Mouse (Mus musculus) ES-Bruce4 (cell line): ENCODE data around the gene Gria1. TPM values are rescaled to one million over a fixed set of nuclear protein-coding genes. Genes with fewer than 3 reads are reported as not detected.

Source experiments
- H3K27ac ChIP-seq: 2 replicates; pipeline ENCODE4 v1.5.1; 2012; ENCODE audit warnings: low read length, inconsistent platforms; ENCODE audit not compliant: insufficient read depth
- H3K27me3 ChIP-seq: 2 replicates; pipeline ENCODE4 v1.6.1; 2012; ENCODE audit warnings: mild to moderate bottlenecking, low read length, inconsistent platforms; ENCODE audit not compliant: control insufficient read depth, poor library complexity, insufficient read depth, severe bottlenecking
- H3K36me3 ChIP-seq: 2 replicates; pipeline ENCODE4 v1.6.1; 2012; ENCODE audit warnings: inconsistent platforms, mild to moderate bottlenecking, low read length, moderate library complexity; ENCODE audit not compliant: control insufficient read depth, poor library complexity, insufficient read depth, severe bottlenecking
- H3K4me1 ChIP-seq: one replicate; pipeline ENCODE4 v1.8.1; 2011; ENCODE audit warnings: low read length; ENCODE audit not compliant: control insufficient read depth, insufficient read depth
- H3K4me3 ChIP-seq: 2 replicates; pipeline ENCODE4 v1.5.1; 2011; ENCODE audit warnings: low read depth, mild to moderate bottlenecking, low read length
- H3K9ac ChIP-seq: 2 replicates; pipeline ENCODE4 v1.6.1; 2012; ENCODE audit warnings: low read depth, mild to moderate bottlenecking, inconsistent platforms; ENCODE audit not compliant: poor library complexity, severe bottlenecking
- H3K9me3 ChIP-seq: replicated peaks from 2 replicates; pipeline ENCODE4 v1.6.1; 2012; ENCODE audit warnings: mild to moderate bottlenecking, low read length, inconsistent platforms; ENCODE audit not compliant: control insufficient read depth, poor library complexity, insufficient read depth, severe bottlenecking
- CTCF ChIP-seq: IDR thresholded peaks from one replicate; pipeline ENCODE4 v1.8.1; 2011; ENCODE audit warnings: low read depth, low read length
- EP300 ChIP-seq: IDR thresholded peaks from 2 replicates; pipeline ENCODE4 v1.6.1; 2011; ENCODE audit warnings: low read depth, low read length; ENCODE audit not compliant: insufficient read depth
- POLR2A ChIP-seq: IDR thresholded peaks from one replicate; pipeline ENCODE4 v1.8.1; 2011; ENCODE audit warnings: low read length; ENCODE audit not compliant: insufficient read depth
- polyA plus RNA-seq: library from polyadenylated mRNA; stranded (reverse); fragments of >200 nt; gene quantifications from 2 replicates; pipeline ENCODE4 v1.2.4, GENCODE M21; 2011; ENCODE audit warnings: low read depth; ENCODE audit not compliant: missing spikeins, insufficient read depth, insufficient read length

Gria1 gene
- polyA plus RNA-seq, 1 experiment: not detected

DNA sequence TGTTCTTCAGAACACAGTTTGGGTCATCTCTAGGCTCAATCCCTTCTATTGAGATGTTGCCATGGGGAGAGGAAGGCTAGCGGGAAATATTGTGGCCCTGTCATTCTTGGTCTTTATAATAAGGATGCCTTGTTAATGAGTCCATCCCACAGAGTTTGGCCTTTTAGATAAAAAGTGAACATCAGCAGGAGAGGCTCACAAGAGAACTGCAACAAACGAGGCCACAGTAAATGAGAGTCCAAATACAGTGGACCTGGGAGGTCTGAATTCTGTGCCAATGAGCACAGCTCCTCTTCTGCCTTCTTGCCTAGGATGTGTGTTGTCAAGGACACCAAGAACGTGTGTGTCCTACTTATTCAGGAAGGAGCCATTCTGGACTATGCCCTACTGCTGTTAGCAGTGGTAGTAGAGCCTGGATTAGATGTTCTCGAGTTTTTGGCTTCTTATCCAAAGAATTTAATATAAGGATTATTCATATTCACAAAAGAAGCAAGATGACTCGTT is 92.6 kb downstream of the Gria1 start:
- Histone ChIP-seq H3K4me3 (no peak overlapping the region), H3K27me3 (peaks cover 2% of the 10 kb centered on the region; the same call in 1 of the 2 replicates), H3K27ac (no peak overlapping the region), H3K36me3 (no peaks in the 10 kb centered on the region), H3K9ac (no peak overlapping the region), H3K4me1 (no peaks in the 10 kb centered on the region), H3K9me3 (no peaks in the 10 kb centered on the region)
- TF ChIP-seq POLR2A: no peak
- TF ChIP-seq EP300: no peak
- no peak for TF ChIP-seq CTCF

DNA sequence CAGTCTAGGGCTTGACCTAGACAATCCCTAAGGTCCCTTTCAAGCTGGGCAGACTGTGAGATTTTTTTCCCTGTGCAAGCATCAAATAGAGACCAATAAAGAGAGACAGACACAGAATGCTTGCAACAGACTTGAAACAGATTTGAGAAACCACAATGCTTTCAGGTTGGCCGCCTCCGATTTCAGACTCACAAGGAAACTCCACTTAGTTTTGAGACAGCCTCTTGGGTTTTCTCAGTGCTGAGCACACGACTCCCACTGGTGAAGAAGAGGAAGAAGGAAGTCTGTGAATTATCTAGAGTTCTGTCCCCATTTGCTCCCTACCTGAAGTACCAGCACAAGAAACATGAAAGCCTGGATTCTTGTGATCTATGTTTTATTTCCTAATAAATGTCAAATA is 94.5 kb downstream of the Gria1 start:
- TF ChIP-seq POLR2A (no peak), EP300 (no peak), CTCF (no peak)
- Histone ChIP-seq H3K36me3 (no peaks in the 10 kb centered on the region), H3K9ac (no peak overlapping the region)

DNA sequence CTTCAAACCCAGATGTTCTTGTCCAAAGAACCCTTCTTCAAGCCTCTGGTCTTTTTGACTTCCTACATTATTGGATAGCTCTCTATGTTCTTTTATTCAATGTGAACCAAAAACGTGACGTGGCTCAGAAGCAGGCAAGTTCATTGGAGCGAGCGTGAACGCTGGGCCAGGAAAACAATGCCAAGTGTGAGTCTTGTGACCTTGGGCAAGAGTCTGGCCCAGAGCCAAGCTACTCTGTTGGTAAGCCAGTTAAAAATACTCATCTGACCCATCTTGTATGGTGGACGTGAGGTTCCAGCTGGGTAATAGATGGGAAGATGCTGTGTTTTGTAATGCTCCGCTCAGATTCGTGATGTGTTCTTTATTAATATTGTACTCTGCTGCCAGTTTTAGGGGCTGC is 101.2 kb downstream of the Gria1 start:
- no peak for TF ChIP-seq EP300
- TF ChIP-seq POLR2A: no peak
- no peak for TF ChIP-seq CTCF
- Histone ChIP-seq H3K9ac (no peak overlapping the region), H3K36me3 (no peaks in the 10 kb centered on the region), H3K4me3 (no peak overlapping the region), H3K9me3 (no peaks in the 10 kb centered on the region), H3K27ac (no peak overlapping the region), H3K27me3 (no peaks in the 10 kb centered on the region), H3K4me1 (no peaks in the 10 kb centered on the region)

More for the DNA sequence above, 94.5 kb downstream of the Gria1 start:
- no peaks in the 10 kb centered on the region for H3K4me1 ChIP-seq
- H3K27me3 ChIP-seq: peaks cover 2% of the 10 kb centered on the region; the same call in 1 of the 2 replicates
- H3K27ac ChIP-seq: no peak overlapping the region
- H3K9me3 ChIP-seq: no peaks in the 10 kb centered on the region
- no peak overlapping the region for H3K4me3 ChIP-seq

DNA sequence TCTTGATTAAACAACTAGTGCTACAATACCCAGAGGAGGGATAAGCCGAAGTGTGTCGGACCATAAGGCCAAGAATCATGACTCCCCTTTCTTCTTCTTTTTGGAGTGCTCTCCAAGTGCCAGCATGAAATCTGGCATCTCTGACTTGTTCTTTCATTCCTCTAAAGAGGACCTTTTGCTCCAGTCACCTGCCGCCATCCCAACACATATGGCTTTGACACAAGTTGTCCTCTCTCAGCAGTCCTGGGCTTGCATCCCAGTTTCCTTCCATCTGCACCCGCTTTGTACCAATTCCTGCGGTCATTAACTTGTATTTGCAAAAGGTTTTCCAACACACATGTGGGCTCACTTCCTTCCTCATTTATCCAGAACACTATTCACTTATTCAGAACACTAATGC is 103.2 kb downstream of the Gria1 start:
- no peak for TF ChIP-seq CTCF
- no peak for TF ChIP-seq POLR2A
- Histone ChIP-seq H3K9me3 (no peaks in the 10 kb centered on the region), H3K36me3 (no peaks in the 10 kb centered on the region), H3K9ac (no peak overlapping the region), H3K27ac (no peak overlapping the region), H3K27me3 (no peaks in the 10 kb centered on the region), H3K4me3 (no peak overlapping the region), H3K4me1 (no peaks in the 10 kb centered on the region)

DNA sequence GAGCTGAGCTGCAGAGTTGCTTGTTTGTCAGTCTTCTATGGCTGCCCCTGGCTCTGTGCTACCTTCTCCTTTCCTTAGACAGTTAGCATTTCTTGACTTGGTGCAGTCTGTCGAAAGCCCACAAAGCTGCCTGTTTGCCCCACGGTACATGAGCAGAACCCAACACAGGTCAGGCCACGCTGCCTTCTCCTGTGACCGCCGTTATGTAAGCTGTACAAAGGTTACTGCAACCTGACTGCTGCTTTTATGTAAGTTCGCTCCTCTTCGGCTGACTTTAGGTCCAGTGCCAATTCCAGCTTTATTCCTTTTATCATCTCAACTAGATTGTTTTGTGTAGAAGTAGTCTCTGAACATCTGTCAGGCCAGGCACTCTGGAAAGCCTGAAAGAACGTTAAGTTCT is 115.9 kb downstream of the Gria1 start:
- no peaks in the 10 kb centered on the region for H3K9me3 ChIP-seq
- H3K27ac ChIP-seq: no peak overlapping the region
- no peaks in the 10 kb centered on the region for H3K27me3 ChIP-seq
- no peak overlapping the region for H3K4me3 ChIP-seq
- H3K36me3 ChIP-seq: no peaks in the 10 kb centered on the region
- H3K9ac ChIP-seq: no peak overlapping the region
- no peaks in the 10 kb centered on the region for H3K4me1 ChIP-seq
- TF ChIP-seq POLR2A: no peak
- TF ChIP-seq CTCF: no peak
- TF ChIP-seq EP300: no peak

DNA sequence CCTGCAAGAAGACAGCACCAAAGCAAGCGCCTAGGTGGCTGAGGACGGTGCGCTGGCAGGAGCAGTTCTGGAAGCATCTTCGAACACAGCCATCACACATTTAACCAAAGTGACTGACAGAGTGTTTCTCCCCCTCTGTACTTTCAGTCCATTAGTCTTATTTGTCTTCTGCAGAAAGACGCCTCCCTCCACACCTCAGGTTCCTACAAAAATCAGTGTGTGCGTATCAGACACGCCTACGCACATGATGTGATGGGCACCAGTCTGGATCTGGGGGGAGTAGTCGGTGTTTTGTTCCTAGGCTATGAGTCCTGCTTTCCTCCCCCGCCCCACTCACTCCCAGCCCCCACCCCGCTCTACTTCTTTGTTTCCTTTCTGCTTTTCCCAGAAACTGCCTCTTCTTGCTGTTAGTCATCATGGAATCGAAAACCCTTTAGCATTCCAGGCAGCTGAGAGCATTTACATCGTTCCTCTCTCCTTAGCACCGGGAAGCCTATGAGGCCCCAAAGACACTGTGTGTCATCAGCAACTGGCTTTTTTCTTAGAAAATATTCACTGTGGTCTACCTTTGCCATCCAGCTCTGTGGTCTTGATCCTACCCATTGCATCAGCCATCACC is 129.1 kb downstream of the Gria1 start:
- no peaks in the 10 kb centered on the region for H3K36me3 ChIP-seq
- no peak overlapping the region for H3K27ac ChIP-seq
- TF ChIP-seq POLR2A (no peak), EP300 (no peak), CTCF (no peak)
- no peak overlapping the region for H3K9ac ChIP-seq
- H3K27me3 ChIP-seq: no peaks in the 10 kb centered on the region; the same call in 1 of the 2 replicates
- H3K4me3 ChIP-seq: no peak overlapping the region
- no peaks in the 10 kb centered on the region for H3K4me1 ChIP-seq
- no peaks in the 10 kb centered on the region for H3K9me3 ChIP-seq
